Mouse (Mus musculus) adrenal gland, adult 2 months (tissue): ENCODE measurements at regions not wholly inside any gene's neighbourhood (a gene's known extent, or its start where the extent isn't known, plus 50 kb on each side); places are given as distances from the start of the nearest gene placed in this dataset.

Experiments
- DNase-seq: peaks from one replicate; pipeline ENCODE4 v3.0.0; 2021

DNA sequence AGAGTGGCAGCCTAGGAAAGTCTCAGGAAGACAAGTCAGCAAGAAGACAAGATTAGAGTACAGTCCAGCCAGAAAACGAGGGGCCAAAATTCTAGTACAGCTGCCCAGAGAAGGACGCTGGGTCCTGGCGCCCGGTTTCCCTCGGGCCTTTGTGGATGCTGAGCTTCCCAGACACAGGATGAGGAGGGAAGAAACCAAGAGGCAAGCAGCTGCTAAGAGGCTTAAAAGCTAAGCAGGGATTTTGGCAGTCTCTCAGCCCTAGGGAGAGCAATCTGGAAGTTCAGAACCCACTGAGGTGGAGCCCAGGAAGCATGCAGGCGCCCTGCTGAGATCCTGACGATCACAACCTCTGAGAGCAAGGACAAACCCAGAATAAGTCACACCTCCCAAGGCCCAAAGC lies 363.1 kb upstream of the Mgmt start:
- DNase-seq = no peak

DNA sequence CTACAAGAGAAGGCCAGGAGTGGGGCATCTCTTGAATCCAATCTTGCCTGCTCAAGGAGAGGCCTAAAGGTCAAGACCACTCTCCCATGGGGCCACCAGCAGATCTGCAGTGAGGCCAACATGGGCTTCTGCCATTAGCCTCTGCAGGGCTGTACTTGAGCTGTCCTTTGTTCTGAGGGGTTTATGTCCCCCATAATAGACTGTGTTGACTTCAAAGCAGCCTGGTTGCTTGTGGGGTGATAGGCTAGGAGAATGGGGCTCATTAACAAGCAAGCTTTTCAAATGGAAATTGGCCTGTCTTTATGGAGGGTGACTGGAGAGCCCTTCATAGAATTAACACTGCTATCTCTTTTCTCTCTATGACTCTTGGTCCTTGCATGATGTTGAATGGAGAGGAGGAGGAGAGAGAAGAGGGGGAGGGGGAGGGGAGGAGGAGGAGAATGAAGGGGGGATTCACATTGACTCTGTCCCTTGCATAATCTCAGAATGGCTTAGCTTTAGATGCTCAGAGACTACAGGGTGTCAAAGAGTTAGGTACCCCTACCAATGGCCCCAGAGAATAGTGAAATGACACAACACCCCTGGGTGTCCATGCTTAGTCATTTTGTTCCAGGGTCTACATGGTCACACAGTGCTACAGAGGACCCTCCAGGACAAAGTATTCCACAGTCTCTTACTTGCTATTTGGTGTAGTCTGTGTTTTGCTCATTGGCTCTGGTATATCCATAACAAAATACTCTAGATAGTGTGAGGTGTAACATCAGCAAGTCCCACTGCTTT lies 352.3 kb upstream of the Mgmt start:
- DNase-seq = no peak

DNA sequence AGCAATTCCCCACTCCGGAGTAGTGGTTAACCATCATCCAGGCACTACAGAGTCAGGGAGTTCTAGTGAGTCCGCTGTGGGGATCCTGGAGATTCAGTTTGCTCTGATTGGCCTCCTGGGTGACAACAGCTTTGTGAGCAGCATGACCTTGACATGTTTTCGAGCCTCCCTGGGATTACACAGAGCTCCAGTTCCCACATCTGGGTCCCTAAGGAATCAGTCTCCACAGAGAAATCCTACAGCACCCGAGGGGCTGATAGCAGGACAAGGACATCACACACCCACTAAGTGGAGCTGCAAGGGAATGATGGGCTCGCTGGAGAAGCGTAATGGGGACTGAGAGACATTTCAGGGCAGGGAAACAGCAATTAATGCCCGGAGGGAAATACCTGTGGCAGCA lies 351.5 kb upstream of the Mgmt start:
- DNase-seq = no peak

DNA sequence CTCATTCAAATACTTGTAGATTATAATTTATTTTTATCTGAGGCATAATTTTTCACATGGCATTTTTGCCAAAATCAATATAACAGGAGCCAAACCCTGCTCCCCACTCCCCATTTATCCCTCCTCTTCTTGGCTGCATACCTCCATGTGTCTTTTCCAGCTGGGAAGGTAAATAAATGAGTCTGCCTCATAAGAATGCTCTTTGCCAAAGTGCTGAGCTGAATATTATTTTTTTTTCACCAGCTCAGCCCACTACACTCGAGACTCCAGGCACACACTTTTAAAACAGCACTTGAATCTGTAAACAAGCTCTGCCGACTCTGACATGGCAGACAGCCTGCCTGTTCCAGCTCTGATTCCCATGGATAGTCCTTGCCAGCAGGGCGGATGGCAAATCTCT lies 346.6 kb upstream of the Mgmt start:
- no peak for DNase-seq

DNA sequence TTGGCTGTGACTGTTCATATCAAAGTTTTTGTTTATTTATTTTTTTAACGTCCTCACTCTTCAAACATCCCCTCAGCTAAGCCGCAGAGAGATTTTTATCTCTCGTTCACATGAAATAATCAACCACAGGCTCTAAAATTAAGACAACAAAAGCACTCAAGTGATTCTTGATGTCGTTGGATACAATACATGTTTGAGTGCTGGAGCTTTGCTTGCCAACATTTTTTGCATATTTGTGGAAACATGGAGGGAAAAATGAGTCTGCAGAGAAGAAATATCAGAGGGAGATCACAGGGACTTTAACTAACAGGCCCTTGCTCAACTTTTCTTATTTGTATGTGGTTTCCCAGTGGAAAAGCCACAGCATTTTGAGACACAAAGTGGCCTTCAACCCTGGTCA lies 338.0 kb upstream of the Mgmt start:
- no peak for DNase-seq

DNA sequence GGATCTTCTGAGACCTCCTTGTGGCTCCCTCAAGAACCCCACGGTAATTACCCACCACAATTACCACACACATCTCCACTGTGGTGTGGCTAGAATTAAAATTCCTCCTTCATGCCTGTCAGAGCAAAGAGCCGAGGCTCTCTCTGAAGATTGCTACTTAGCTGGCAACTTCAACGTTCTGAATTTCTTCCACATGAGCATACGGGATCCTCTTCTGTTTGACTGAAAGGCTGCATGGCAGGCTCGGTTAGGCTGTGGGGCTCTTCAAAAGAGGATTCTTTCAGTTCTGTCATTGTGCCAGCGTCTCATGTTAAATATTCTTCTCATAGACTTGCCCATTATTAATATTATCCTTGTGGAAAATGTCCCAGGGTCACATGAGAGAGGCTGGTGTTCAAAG lies 334.9 kb upstream of the Mgmt start:
- DNase-seq = no peak

DNA sequence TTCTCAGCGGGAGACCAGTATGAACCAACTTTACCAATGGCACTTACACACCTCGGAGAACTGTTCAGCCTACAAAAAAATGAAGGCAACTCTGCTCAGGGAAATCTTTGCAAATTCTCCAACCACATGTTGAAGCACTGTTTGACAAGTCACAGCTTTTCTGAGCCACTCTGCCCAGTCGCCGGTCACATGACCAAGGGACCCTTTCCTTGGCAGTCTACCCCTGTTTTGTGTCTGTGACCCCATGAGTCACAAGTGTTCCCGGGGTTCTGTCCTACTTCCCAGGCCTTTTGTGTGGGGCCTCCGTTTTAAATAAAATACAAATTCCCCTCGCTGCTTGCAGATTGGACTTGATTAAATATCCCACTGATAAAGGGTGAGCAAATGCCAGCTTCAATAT lies 323.5 kb upstream of the Mgmt start:
- DNase-seq = no peak

DNA sequence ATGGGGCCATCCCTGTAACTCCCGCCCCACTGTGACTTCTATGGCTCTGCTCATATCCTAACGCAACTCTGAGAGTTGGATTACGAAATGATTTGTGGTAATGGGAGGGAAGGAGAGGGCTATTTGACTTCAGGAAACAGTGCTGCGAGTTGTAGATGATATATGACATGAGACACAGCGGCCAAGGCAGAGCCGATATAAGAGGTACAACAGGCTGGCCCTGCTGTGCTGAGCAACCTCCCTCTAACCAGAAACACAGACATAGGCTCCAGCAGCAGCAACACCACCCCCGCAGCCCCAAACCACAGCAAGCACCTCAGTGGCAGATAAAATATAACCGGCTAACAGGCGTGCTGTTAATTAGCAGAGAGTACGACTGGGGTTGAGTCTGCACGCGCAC lies 312.5 kb upstream of the Mgmt start:
- no peak for DNase-seq

DNA sequence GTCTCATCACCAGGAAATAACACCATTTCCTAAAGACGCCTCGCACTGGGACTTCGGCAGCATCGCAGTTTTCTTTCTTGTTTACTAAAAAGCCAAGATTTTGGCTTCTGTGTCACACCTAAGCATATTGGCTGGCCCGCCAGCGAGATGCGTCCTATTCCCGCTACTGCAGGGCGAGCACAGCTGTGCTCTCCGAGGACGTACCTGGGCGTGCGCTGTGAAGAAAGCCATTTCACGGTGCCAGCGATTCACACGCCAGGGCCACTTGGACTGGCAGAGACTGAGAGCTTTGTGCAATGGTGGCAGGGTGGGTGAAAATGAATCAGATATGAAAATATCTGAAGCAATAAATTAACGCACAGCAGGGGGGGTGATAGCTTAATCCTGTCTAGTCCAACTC lies 310.1 kb upstream of the Mgmt start:
- DNase-seq = no peak

DNA sequence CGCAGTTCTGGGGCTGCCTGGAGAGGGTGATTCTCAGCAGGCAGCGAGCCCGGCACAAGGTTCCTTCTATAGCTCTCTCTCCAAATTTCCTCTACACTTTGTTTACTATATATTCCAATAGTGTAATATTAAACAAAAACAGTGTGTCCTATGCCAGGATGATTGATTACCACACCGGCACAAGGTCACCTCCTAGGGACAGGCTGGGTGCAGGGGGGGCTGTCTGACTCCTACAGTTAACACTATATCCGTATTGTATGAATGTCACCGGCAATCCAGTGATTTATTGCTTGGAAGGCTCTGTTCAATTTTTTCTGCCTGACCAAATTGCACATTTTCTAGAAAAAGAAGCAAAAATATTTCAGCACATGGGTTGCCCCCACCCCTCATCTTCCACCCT lies 305.9 kb upstream of the Mgmt start:
- no peak for DNase-seq

DNA sequence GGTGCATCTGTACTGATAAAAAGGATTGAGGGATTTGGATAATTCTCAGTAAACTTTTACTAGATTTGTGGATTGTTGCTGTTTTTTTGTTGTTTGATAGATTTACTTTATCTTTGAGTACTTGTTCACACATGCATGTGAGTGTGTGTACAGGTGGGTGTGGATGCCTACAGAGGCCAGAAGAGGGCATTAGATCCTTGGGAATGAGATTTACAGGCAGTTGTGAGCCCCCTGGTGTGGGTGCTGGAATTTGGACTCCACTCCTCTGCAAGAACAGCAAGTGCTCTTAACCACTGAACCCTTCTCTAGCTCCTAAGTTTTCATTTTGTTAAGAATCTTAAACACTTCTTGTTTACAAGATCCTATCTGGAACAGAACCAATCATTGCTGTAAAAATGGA lies 303.5 kb upstream of the Mgmt start:
- no peak for DNase-seq

DNA sequence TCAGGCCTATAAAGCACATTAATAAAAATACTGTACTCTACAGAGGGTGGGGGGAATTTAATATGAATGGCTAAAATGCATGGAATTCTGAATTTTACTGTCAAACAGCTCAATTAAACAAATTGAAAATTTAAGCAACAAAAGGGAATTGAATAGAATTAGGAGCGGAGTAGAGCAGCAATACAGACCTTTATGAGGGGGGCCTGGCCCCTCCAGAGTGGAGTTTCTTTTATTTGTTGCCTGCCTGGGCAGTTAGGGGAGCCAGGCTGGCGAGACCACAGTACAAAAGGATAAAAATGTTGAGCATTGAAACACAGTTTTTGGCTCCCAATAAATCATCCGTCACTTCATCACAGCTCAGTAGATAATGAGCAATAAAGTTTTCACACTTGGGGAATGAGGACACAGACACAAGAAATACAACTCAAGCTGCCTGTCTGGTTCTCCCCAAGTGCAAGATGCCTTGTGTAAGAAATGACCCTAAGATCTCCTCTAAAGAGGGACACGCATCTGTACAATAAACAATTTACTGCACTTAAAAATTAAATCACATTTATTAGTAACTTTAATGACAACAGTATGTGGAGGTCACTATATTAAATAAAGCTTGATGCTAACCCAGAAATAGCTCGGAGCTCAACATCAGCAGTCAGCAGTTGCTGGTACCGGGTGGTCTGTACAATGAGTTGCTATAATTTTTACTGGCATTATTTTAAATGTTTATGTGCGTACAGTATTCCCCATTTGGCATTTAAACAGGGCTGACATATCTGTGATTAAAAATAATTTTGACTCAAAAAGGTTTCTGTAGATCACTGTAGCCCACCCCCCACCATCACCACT lies 286.9 kb upstream of the Mgmt start:
- no peak for DNase-seq

DNA sequence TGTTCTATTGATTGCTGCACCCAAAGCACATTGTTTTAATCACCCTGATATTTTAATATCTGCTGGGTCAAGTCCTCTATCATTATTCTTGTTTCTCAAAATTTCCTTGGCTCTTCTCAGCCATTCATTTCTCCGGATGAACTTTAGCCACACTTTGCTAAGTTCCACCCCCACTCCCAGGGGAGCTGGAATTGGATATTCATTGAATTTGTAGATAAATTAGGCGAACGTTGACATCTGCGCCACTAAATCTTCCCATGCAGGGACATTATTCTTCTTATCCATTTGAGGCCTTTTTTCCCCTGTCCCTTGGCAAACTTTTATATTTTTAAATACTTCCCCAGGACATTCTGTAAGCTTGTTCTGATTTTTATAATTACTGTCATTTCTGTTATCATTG lies 280.9 kb upstream of the Mgmt start:
- peak; percentile 17 for DNase-seq

DNA sequence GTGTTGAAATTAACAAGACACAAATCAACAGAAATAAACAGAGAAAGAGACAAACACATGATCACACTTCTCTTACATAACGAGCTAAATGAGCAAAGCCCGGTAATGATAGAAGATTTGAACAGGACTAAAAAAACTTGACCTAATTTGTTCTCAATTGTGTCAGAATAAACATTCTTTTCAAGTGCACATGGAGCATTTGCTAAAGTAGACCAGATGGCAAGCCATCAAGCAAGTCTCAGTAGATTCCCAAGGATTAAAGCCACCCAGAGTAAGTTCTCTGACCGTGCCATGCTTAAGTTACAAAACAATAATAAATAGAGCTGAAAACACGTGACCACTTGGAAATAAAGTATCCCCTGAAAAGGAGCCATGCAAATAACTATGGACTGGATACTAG lies 269.9 kb upstream of the Mgmt start:
- DNase-seq = no peak

DNA sequence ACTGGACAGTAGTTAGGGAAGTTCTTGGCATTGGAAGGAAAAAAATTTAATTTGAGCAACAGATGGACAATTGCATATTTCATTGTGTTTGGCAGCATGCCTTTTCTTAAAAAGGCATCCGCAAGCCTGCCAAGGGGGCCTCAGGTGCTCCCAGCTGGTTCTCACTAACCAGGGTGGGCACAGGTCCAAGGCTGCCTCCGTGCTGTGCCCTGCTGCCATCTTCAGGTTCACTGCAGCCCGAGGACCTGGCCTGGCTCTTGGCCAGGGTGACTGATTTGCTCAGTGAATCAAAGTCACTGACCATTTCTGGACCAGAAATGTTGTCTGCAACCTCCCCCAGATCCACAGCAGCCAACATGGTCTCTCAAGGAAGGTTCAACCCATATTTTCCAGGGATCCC lies 263.3 kb upstream of the Mgmt start:
- DNase-seq = peak; percentile 4

DNA sequence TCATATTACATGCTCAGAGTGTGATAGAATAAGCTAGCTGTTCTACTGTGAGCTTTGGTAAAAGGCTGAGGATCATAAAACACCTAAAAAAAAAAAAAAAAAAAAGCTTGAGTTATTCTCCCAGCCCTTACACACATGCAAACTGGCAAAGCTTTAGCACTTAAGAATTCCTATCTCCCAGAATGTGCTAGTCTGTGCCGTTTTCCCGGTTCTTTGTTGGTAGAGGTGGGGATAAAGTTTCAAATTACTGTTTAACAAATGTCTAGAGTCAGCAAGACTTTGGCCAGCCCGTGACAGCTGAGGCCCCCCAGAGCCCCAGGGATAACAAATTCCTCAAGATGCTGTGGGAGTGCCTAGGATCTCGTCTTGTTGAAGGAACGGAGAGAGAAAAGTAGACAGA lies 254.3 kb upstream of the Mgmt start:
- DNase-seq = no peak

DNA sequence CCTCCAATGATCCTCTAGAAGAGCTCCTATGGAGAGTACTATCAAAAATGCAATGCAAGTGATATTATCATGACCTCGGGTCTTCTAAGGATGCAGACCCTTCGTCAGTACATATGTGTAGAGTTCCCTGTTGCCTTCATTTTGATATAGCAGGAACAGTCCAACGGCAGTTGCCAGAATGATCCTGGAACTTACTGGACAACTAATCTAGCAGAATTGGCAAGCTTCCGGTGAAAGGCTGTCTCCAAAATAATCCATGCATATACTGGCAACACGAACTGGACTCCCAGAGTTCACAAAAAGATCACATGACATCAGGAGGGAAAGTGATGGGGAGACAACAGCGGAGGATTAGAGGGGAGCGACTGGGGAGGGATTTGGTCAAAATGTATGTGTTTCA lies 253.6 kb upstream of the Mgmt start:
- DNase-seq = no peak

DNA sequence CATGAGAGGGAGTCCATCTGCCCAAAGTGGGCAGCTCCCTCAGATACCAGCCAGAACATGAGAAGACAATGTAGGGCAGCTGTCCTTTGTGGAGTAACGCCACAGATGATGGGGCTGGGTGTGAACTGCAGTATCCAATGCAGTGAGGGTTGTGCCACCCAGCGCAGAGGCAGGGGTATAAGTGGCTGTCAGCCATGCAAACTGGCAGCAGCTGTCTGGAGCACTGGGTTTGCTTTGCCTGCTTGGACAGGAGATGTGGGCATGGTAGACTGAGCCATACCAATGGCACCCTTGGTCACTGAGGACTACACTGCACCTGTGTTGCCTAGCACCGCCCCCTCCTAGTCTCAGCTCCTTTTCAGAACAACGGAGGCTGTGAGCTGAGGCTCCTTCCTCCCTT lies 244.6 kb upstream of the Mgmt start:
- no peak for DNase-seq

DNA sequence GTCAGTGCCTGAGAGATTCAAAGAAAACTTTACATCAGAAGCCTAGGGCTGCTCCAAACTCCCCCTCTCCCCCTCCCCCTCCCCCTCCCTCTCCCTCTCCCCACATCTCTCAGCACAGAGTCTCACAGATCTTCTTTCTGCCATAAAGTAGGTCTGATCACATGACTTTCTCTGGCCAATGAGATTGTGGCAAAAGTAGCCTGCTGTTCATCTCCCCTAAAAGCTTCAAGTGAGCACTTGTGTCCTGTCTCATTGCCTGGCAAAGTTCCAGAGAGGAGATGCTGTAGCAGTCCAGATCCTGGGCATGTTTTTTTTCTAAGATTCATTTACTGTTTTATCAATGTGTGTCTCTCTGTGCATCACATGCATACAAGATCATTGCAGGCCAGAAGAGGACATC lies 234.5 kb upstream of the Mgmt start:
- no peak for DNase-seq

DNA sequence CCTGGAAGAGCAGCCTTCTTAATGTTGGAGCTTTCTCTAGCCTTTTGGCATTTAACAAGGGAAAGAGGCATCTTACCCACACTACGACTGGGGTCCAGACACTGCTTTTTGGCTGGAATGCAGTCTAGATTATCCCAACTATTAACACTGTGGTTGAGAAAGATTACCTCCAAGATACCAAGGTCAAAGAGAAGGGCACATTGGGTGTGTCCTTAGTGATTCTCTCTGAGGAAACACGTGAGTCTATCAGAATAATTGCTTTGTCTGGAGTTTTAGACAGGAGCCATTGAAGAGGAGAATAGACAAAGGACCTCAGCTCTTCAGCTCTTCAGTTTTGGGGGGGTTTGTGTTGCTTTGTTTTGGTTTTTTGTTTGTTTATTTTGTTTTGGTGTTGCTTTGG lies 234.0 kb upstream of the Mgmt start:
- no peak for DNase-seq

DNA sequence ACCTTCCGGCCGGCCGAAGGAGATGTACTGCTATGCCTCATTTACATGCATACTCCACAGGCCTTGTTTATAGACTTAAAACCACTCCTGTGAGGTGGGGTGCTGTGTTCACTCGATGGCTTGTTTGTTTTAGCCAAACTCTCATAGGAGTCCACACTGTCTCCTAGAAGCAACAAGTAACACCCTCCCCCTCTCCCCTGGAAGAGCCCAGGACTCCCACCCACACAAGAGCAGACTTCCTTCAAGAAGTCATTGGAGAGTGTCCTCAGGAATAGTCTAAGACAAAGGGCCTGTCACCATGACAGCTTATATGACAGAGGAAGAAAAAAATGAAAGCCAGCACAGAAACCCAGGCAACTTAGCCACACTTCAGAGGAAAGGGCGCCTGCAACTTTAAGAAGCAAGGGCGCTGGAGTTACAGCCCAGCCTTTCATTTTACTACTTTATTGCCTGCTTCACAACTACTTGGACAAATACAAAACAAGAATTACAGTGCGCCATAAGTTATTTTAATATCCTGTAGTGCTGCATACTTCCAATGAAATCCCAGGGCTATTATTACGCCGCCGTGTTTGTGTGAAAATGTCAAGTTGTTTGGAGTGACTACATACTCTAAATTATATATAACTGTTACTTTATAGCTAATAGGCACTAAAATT lies 229.9 kb upstream of the Mgmt start:
- no peak for DNase-seq

DNA sequence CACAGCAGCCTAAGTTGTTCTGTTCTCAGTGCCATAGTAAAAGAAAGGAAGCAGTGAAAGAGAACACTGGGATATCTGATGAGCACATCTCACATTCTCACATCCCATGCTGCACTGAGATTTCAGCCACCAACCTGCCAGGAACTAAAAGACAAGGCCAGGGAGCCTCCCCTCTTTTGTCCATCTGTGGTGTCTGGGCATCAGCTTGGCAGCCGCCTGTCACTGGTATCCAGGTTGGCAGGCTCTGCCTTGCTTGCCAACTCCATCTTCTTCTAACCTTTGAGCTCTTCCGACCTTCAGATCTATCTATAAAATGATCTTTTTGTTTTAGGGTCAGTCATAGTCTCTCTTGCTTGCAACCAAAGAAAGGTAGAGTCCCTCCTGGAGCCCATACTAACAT lies 228.5 kb upstream of the Mgmt start:
- DNase-seq = no peak

DNA sequence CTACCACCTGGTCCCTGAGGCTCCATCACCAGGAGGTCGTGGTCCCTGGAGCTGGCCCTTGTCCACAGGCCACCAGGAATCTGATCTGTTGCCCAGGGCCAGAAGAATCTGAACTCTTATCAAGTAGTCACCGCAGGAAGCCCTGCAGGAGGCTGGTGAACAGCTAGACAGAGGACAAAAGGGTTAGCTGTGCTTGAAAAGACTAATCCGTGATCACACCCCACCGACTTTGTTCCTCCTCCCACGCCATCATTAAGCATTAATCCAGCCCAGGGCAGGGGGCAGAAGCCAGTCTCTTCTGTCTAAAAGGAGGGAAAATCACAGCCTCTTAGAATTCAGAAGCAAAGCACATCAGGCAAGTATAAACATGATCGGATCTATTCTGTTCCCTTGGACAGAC lies 227.7 kb upstream of the Mgmt start:
- DNase-seq = no peak
